Mouse (Mus musculus) erythroblast, embryonic 14.5 days (primary cell): ENCODE results near the gene Ccdc57. TPM values are rescaled to one million over a fixed set of nuclear protein-coding genes. Genes with fewer than 3 reads are reported as not detected.

Experiments
- H3K27me3 ChIP-seq: 2 replicates; pipeline ENCODE4 v1.6.1; 2012; ENCODE audit warnings: inconsistent platforms; ENCODE audit not compliant: control insufficient read depth
- H3K36me3 ChIP-seq: 2 replicates; pipeline ENCODE4 v1.6.1; 2012; ENCODE audit warnings: mild to moderate bottlenecking, inconsistent platforms; ENCODE audit not compliant: control insufficient read depth
- H3K4me1 ChIP-seq: 2 replicates; pipeline ENCODE4 v1.6.1; 2012; ENCODE audit warnings: inconsistent platforms; ENCODE audit not compliant: control insufficient read depth
- H3K4me3 ChIP-seq: replicated peaks from 2 replicates; pipeline ENCODE3; 2012; ENCODE audit warnings: moderate library complexity, mild to moderate bottlenecking, inconsistent platforms
- H3K9me3 ChIP-seq: 2 replicates; pipeline ENCODE4 v1.6.1; 2012; ENCODE audit warnings: low read length, inconsistent platforms, mixed read lengths; ENCODE audit not compliant: control insufficient read depth
- GATA1 ChIP-seq: IDR thresholded peaks from 2 replicates; pipeline ENCODE4 v1.6.1; 2012; ENCODE audit warnings: low read length, inconsistent platforms, mixed read lengths
- TAL1 ChIP-seq: IDR thresholded peaks from 3 replicates; pipeline ENCODE4 v1.6.1; 2012; ENCODE audit warnings: low read length, inconsistent platforms, mixed read lengths
- polyA plus RNA-seq: library from polyadenylated mRNA; stranded (reverse); fragments of >175 nt; gene quantifications from 2 replicates; pipeline ENCODE4 v1.2.3, GENCODE M21; 2012

Gene Ccdc57
- polyA plus RNA-seq, 1 experiment = 0.39 TPM

- no peak overlapping the region for H3K4me3 ChIP-seq
- no peaks in the 10 kb centered on the region for H3K27me3 ChIP-seq
- peaks cover 100% of the 10 kb centered on the region for H3K36me3 ChIP-seq
- H3K9me3 ChIP-seq = no peaks in the 10 kb centered on the region
- no peak for TF ChIP-seq TAL1
- no peak for TF ChIP-seq GATA1
- H3K4me1 ChIP-seq = peaks cover 12% of the 10 kb centered on the region
Measured at GRCm38 (mm10) chr11:120964195-120965157, 31.8 kb upstream of the Ccdc57 start.

GRCm38 (mm10) chr11:120962909-120963308, 30.2 kb upstream of the Ccdc57 start:
- no peaks in the 10 kb centered on the region for H3K27me3 ChIP-seq
- H3K4me3 ChIP-seq = no peak overlapping the region
- H3K36me3 ChIP-seq = peaks cover 100% of the 10 kb centered on the region
- H3K4me1 ChIP-seq = peaks cover 25% of the 10 kb centered on the region
- TF ChIP-seq TAL1 (no peak), GATA1 (no peak)
- H3K9me3 ChIP-seq = no peaks in the 10 kb centered on the region

GRCm38 (mm10) chr11:120962050-120962771, 29.5 kb upstream of the Ccdc57 start:
- Histone ChIP-seq H3K9me3 (no peaks in the 10 kb centered on the region), H3K27me3 (no peaks in the 10 kb centered on the region), H3K36me3 (peaks cover 100% of the 10 kb centered on the region), H3K4me1 (peaks cover 28% of the 10 kb centered on the region), H3K4me3 (no peak overlapping the region)
- no peak for TF ChIP-seq GATA1
- no peak for TF ChIP-seq TAL1

- TF ChIP-seq TAL1 (no peak), GATA1 (no peak)
- no peaks in the 10 kb centered on the region for H3K27me3 ChIP-seq
- no peak overlapping the region for H3K4me3 ChIP-seq
- peaks cover 100% of the 10 kb centered on the region for H3K36me3 ChIP-seq
- peaks cover 31% of the 10 kb centered on the region for H3K4me1 ChIP-seq
- H3K9me3 ChIP-seq = no peaks in the 10 kb centered on the region
Measured at GRCm38 (mm10) chr11:120961594-120961993, 28.9 kb upstream of the Ccdc57 start.

- TF ChIP-seq GATA1 = no peak
- Histone ChIP-seq H3K9me3 (no peaks in the 10 kb centered on the region), H3K36me3 (peaks cover 100% of the 10 kb centered on the region), H3K4me3 (no peak overlapping the region), H3K27me3 (no peaks in the 10 kb centered on the region), H3K4me1 (peaks cover 36% of the 10 kb centered on the region)
Measured at GRCm38 (mm10) chr11:120960248-120960647, 27.6 kb upstream of the Ccdc57 start.

GRCm38 (mm10) chr11:120959564-120959963, 26.9 kb upstream of the Ccdc57 start:
- Histone ChIP-seq H3K9me3 (no peaks in the 10 kb centered on the region), H3K4me3 (no peak overlapping the region), H3K36me3 (peaks cover 100% of the 10 kb centered on the region), H3K27me3 (no peaks in the 10 kb centered on the region), H3K4me1 (peaks cover 39% of the 10 kb centered on the region)
- TF ChIP-seq GATA1 = no peak
- TF ChIP-seq TAL1 = no peak

GRCm38 (mm10) chr11:120959066-120959465, 26.4 kb upstream of the Ccdc57 start:
- H3K4me3 ChIP-seq = no peak overlapping the region
- no peaks in the 10 kb centered on the region for H3K9me3 ChIP-seq
- no peaks in the 10 kb centered on the region for H3K27me3 ChIP-seq
- H3K36me3 ChIP-seq = peaks cover 100% of the 10 kb centered on the region
- TF ChIP-seq TAL1 (no peak), GATA1 (no peak)
- peaks cover 44% of the 10 kb centered on the region for H3K4me1 ChIP-seq

- Histone ChIP-seq H3K27me3 (no peaks in the 10 kb centered on the region), H3K36me3 (peaks cover 97% of the 10 kb centered on the region), H3K9me3 (no peaks in the 10 kb centered on the region), H3K4me1 (peaks cover 56% of the 10 kb centered on the region), H3K4me3 (no peak overlapping the region)
- TF ChIP-seq TAL1 (no peak), GATA1 (no peak)
Measured at GRCm38 (mm10) chr11:120957731-120958257, 25.1 kb upstream of the Ccdc57 start.

GRCm38 (mm10) chr11:120957052-120957451, 24.4 kb upstream of the Ccdc57 start:
- TF ChIP-seq TAL1 = no peak
- TF ChIP-seq GATA1 = no peak
- no peak overlapping the region for H3K4me3 ChIP-seq
- H3K9me3 ChIP-seq = no peaks in the 10 kb centered on the region
- peaks cover 61% of the 10 kb centered on the region for H3K4me1 ChIP-seq
- no peaks in the 10 kb centered on the region for H3K27me3 ChIP-seq
- H3K36me3 ChIP-seq = peaks cover 97% of the 10 kb centered on the region
